Mouse (Mus musculus) mouse trophoblast stem cell (cell line): ENCODE data around the gene Gpr171.
"Not testable (repeated sequence)": the region's sequence is repeated elsewhere in the genome, so short reads cannot be mapped to it uniquely, and the experiment has no call there.

Experiments
- in situ Hi-C, 2 experiments: fragments of 300-500 bp; cut with MseI, MboI; formaldehyde crosslinking; loops; 2 replicates in 1 of 2; 3 replicates in 1 of 2; pipeline ENCODE4 v1.15.1; 2025

The Gpr171 gene

DNA sequence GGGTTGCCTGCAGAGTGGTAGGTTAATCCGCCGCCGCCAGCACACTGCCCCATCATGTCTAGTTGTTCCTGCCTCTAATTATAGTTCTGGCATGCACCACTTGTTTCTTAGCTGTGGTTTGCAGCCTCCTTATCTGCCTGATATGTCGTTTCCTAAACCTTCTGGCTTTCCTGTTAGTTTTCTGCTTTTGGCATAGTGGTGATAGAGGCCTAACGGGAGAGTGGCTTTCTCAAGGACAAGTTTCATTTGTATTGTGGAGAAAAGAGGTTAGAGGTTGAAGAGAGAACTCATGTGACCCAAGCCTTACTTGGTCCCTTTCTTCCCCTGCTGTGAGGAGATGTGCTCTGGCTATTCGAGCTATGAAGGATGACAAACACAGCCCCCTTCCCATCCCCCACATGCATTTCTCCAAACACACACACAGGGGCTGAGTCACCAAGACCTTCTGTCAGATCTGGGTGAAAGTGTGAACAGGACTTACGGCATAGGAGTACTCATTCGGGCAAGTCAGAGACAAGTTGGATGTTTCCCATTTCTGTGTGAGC, 12.4 kb upstream of the Gpr171 start:
- in situ Hi-C loops = loop anchor here in 1 of 2 experiments (25.0 kb wide), 1 partner anchor 623 kb away; the partner anchor contains the start of gene Gm5538

DNA sequence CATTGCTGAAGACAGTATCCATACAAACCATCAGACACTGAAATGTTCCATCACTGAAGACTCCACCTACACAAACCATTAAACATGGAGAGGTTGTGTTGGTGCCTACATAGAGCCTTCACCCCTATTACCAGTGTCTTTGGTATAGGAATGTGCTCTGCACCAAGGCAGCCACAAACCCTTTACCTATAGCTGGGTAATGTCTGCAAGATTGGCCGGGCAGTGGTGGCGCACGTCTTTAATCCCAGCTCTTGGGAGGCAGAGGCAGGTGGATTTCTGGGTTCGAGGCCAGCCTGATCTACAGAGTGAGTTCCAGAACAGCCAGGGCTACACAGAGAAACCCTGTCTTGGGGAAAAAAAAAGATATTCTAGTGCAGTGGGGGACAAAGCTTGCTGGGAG, 11.7 kb upstream of the Gpr171 start:
- in situ Hi-C loops = loop anchor here in 1 of 2 experiments (25.0 kb wide), 1 partner anchor 624 kb away; the partner anchor contains the start of gene Gm5538

GRCm38 (mm10) chr3:59111944-59112343, 10.3 kb upstream of the Gpr171 start:
- in situ Hi-C loops = loop anchor here in 1 of 2 experiments (25.0 kb wide), 1 partner anchor 625 kb away; the partner anchor contains the start of gene Gm5538

GRCm38 (mm10) chr3:59109834-59110233, 8.2 kb upstream of the Gpr171 start:
- in situ Hi-C loops = loop anchor here in 1 of 2 experiments (25.0 kb wide), 1 partner anchor 627 kb away; the partner anchor contains the start of gene Gm5538

GRCm38 (mm10) chr3:59107439-59107838, 5.8 kb upstream of the Gpr171 start:
- in situ Hi-C loops = loop anchor here in 1 of 2 experiments (25.0 kb wide), 1 partner anchor 630 kb away; the partner anchor contains the start of gene Gm5538

GRCm38 (mm10) chr3:59104462-59104861, 2.8 kb upstream of the Gpr171 start:
- in situ Hi-C loops = loop anchor here in 1 of 2 experiments (25.0 kb wide), 1 partner anchor 633 kb away; the partner anchor contains the start of gene Gm5538

- in situ Hi-C loops = loop anchor here in 1 of 2 experiments (25.0 kb wide), 1 partner anchor 635 kb away; the partner anchor contains the start of gene Gm5538
These were observed 525 bp upstream of the Gpr171 start for GRCm38 (mm10) chr3:59102146-59102545.

DNA sequence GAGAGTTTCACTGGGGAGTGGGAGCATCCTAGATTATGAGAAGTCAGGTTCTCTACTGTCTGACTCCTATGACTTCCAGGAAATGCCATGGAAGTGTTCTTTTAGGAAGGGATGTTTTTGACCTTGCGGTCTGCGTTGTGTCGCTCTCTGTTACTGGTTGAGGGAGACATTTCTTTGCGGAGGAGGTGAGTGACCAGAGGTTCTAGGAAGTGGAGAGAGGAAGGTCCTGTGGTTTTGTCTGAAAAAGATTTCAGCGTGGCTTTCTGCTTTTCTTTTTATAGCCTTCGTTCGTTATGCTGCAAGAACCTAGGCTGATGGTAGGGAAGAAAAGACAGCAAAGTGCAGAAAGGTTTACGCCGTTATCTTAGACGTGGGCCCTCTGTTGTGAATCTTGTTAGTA, 3.1 kb downstream of the Gpr171 start:
- in situ Hi-C loops = no loop called here

GRCm38 (mm10) chr3:59097421-59097820, 4.2 kb downstream of the Gpr171 start:
- in situ Hi-C loops = no loop called here

- in situ Hi-C loops = no loop called here
These were observed 8.9 kb downstream of the Gpr171 start for GRCm38 (mm10) chr3:59092702-59093101.

DNA sequence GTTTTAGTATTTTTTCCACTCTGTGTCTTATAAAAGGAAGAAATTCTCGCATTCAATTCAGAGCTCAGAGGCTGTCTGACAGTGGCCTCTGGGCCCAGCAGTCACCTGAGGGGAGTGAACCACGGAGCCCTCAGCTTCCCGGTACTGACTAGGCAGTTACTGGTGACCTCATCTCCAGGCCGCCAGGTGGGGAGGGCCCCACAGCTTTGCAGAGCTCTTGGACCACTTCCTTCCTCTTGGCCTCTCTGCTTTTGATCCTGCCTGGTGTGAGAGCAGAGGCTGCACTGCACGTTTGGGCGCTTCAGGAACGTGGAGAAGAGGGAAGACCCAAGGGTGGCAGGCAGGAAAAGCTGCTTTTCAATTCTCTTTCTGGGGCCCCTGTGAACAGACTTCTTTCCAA, 20.7 kb downstream of the Gpr171 start:
- in situ Hi-C loops = no loop called here

- in situ Hi-C loops = no loop called here
These were observed 21.2 kb downstream of the Gpr171 start for GRCm38 (mm10) chr3:59080293-59080916.

DNA sequence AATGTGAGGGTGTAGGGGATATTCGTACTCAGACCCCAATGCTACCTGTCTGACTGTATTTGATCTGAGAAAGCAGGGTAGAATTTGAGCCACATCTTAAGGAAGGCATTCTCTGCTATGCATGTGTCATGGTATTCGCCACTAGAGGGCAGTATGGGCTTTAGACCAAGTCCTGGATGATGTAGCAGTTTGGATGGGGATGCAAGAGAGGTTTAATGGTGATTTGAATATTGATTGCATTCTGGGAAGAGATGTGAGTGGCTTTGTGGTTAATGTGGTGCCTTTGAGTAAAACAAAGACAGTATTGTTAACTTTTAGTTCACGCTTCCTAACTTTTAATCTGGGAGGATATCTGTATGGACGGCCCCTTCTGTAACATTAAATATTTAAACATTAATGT, 22.3 kb downstream of the Gpr171 start:
- in situ Hi-C loops = no loop called here

DNA sequence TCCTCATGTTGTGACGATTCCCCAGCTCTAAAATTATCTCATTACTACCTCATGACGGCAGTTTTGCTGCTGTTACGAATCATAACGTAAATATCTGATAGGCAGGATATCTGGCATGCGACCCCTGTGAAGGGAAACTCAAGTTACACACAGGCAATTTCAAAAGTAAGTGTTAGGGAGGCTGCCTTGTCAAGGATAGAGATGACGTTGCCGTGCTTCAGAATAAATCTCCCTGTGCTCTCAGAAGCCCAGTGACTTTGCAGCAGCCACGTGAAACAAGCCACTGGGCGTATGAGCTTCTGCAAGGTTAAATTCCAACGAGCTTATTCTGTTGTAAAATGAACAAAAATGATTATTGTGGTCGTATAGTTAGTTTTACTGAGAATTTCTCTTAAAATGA, 23.0 kb downstream of the Gpr171 start:
- in situ Hi-C loops = no loop called here

- in situ Hi-C loops = no loop called here
These were observed 24.3 kb downstream of the Gpr171 start for GRCm38 (mm10) chr3:59077278-59077677.

GRCm38 (mm10) chr3:59069071-59069470, 32.5 kb downstream of the Gpr171 start:
- in situ Hi-C loops = not testable (repeated sequence)

DNA sequence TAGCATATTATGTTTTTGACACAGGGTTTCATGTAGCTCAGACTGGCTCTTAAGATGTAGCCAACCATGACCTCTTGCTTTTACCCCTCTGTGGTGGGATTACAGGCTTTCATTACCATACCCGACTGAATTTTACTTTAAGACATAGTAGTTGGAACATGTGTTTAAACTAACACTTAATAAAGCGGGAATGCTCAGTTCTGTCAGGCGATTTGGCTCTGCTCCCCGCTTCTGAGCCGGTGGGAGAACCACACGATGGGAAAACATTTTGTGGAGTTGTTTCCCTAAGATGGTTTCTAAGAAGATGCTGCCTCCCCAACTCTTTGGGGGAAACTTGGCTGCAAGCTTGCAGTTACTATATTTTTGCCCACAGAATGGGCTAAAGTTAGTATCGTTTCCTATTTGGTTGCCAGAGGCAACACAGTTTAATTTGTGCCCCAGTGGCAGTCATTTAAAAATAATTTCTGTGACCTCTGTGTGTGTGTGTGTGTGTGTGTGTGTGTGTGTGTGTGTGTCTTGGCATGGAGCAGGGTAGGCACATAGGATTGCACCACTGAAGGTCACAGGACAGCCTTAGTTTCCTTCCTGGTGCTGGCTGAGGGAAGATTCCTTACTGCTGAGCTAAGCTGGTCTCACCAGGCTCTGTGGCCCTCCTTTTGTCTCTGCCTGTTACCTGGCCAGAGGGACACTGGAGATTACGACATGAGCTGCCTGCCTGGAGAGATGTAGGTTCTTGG, 34.9 kb downstream of the Gpr171 start:
- in situ Hi-C loops = no loop called here

DNA sequence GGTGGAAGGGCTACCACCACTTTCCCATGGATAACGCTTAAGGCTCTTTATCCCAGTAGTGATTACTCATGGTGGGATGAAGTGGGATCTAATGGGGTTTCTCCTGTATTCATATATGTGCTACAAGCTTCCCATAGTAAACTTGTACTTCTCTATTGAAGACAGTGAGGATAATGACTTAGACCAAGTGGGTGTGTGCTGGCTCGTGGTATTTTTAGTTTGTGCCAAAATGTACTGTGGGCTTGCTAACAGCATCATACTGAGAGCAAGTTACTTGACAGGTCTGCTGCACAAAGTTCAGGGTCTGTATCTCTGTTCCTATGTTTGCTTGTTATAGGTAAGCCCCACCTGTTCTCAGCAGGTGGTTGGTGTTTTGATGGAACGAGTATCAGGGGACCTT, 35.7 kb downstream of the Gpr171 start:
- in situ Hi-C loops = no loop called here

DNA sequence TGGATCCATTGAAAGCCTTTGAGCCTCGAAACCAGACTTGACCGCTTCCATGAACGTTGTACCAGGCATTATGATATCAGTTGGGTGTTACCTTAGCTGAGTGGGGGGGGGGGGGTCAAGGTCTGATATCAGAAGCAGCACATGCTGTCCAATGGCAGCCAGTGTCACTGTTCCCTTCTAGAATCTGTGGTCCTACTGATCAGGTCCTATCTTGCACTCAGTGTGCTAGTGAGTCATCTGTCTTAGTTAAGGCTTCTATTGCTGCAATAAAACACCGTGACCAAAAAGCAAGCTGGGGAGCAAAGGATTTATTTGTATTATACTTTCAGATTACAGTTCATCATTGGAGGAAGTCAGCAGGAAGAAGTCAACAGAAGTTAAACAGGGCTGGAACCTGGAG, 38.2 kb downstream of the Gpr171 start:
- in situ Hi-C loops = no loop called here

DNA sequence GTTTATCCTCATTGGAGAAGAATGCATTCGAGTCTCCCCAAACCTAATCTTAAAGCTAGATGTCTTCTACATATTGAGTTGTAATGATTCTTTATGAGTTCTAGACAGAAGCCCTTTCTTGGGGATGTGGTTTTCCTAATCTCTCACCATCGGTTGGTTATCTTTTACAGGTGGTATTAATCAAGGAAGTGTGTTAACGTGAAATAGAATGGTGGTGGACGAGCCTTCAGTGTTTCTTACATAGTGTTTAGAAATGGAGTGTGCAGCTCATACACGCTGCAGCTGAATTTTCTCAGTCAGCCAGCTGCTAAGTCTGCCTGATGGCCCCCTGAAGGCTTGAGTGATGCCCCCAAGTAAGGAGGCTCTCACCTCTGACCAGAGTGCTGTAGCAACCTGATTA, 39.5 kb downstream of the Gpr171 start:
- in situ Hi-C loops = no loop called here

GRCm38 (mm10) chr3:59060131-59060530, 41.5 kb downstream of the Gpr171 start:
- in situ Hi-C loops = no loop called here

- in situ Hi-C loops = loop anchor here (5.0 kb wide), 1 partner anchor 77 kb away; no protein-coding TSS in a partner anchor
These were observed 42.5 kb downstream of the Gpr171 start for GRCm38 (mm10) chr3:59059022-59059541.
